Mouse (Mus musculus) hindbrain, embryonic 11.5 days (tissue): ENCODE measurements at regions not wholly inside any gene's neighbourhood (a gene's known extent, or its start where the extent isn't known, plus 50 kb on each side); places are given as distances from the start of the nearest gene placed in this dataset.

Experiments used
- ATAC-seq: fragments of 200-750 bp; cut with Nextera tagmentation; 2 replicates; pipeline ENCODE4 v1.8.0; 2017; ENCODE audit warnings: mild to moderate bottlenecking, moderate TSS enrichment, moderate library complexity; ENCODE audit not compliant: low FRiP score
- DNase-seq: peaks from one replicate; pipeline ENCODE4 v3.0.0-alpha.2; 2015; ENCODE audit warnings: low spot score
- H3K27ac ChIP-seq: fragments of 300-500 bp; sonication (generic); 2 replicates; pipeline ENCODE4 v1.5.1; 2014; ENCODE audit warnings: mild to moderate bottlenecking, low read depth, low read length
- H3K27me3 ChIP-seq: fragments of 300-500 bp; sonication (generic); 2 replicates; pipeline ENCODE4 v1.6.1; 2014; ENCODE audit warnings: mild to moderate bottlenecking, low read length, moderate library complexity, mixed read lengths; ENCODE audit not compliant: control insufficient read depth, insufficient read depth
- H3K36me3 ChIP-seq: fragments of 300-500 bp; sonication (generic); 2 replicates; pipeline ENCODE4 v1.6.1; 2014; ENCODE audit warnings: mild to moderate bottlenecking, low read length, moderate library complexity, mixed read lengths; ENCODE audit not compliant: control insufficient read depth, insufficient read depth
- H3K4me1 ChIP-seq: fragments of 300-500 bp; sonication (generic); replicated peaks from 2 replicates; pipeline ENCODE4 v1.6.1; 2014; ENCODE audit warnings: low read length, mixed read lengths; ENCODE audit not compliant: control insufficient read depth, insufficient read depth
- H3K4me2 ChIP-seq: fragments of 300-500 bp; sonication (generic); replicated peaks from 2 replicates; pipeline ENCODE4 v1.6.1; 2014; ENCODE audit warnings: mild to moderate bottlenecking, low read depth, low read length
- H3K4me3 ChIP-seq: fragments of 300-500 bp; sonication (generic); 2 replicates; pipeline ENCODE4 v1.5.1; 2014; ENCODE audit warnings: low read depth, low read length
- H3K9ac ChIP-seq: fragments of 300-500 bp; sonication (generic); 2 replicates; pipeline ENCODE4 v1.6.1; 2014; ENCODE audit warnings: low read depth, low read length
- H3K9me3 ChIP-seq: fragments of 300-500 bp; sonication (generic); 2 replicates; pipeline ENCODE4 v1.6.1; 2016; ENCODE audit warnings: low read length; ENCODE audit not compliant: control insufficient read depth
- WGBS: fragments of 180-500 bp; shearing (Covaris S2); extraction: QIAGEN DNeasy Blood & Tissue Kit; methylation state at CpG from one replicate; pipeline ENCODE4 v1.1.7; 2014; 5-methylcytosine and 5-hydroxymethylcytosine counted together

DNA sequence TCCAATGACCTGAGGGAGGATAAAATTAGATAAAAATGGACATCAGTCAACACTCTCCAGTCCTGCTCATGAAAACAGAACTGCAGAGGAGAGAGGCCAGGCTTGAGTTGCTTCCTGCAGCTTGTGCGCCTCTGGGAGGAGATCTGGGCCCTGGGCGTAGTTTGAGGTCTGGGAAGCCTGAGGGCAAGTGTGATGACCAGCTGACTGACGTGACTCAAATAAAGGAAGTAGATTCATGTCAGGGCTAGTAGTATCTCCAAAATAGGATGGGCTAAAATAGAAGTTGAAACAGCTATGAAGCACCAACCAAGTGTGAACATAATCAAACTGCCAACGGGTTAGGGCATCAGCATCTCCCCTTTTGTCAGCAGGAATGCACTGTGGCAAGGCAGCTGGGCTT, 239.3 kb upstream of the Btg1 start:
- DNase-seq (no peak), ATAC-seq (no peak)
- Histone ChIP-seq H3K4me3 (no peak overlapping the region), H3K9me3 (no peaks in the 10 kb centered on the region), H3K27ac (no peak overlapping the region), H3K27me3 (no peaks in the 10 kb centered on the region), H3K4me2 (no peak overlapping the region), H3K36me3 (no peaks in the 10 kb centered on the region), H3K9ac (no peak overlapping the region), H3K4me1 (no peaks in the 10 kb centered on the region)
- WGBS = 82% methylated on average over 4 of the region's 4 CpGs

DNA sequence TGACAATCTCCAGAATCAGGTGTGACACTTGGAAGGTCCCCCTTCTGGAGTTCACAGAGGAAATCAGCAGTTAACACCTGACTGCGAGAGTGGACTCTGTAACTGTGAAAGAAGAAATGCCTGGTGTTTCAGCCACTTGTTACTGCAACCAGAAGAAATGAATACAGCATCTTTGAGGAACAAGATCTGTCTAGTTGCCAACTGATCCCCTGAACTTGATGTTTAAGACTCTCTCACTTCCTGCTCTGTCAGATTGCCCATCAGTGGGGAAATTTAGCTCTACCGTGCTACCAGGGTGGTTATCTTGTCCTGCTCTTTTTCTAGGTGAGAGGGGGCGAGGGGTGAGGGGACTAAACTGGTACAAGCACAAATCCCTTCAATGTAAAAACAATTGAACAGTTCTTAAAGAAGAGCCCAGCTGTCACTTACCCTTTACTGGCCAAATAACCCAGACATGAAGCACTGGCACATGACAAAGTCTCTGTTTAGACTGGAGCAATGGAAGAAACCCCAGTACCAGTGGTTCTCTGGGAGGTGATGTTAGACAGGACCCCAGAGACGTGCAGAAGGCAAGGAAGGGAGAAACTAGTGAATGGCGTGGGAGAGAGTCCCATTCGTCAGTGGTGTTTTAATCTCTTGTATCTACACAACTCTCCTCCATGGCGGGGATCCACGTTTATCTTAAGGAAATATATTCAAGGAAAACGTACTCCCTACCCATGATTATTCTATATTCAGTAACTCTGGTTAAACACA, 237.6 kb upstream of the Btg1 start:
- no peak for ATAC-seq

DNA sequence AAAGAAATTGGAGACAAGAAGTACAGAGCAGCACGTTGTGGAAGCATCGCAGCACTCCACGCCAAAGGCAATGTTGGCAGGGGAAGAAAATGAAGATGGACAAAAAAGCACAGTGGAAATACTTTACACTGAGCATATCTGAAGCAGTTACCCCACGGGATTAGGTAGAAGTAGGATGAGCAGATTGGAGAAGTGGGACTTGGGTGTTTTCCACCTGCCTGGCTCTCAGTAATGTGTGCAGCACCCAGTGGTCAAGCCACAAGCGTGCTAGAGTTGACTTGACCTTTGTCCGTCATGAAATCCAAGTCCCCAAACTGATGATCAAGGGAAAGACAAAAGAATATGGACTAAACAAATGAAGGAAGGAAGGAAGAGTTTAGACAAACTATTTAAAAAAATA, 235.1 kb upstream of the Btg1 start:
- H3K9ac ChIP-seq = no peak overlapping the region
- H3K4me3 ChIP-seq = no peak overlapping the region
- DNase-seq = no peak
- no peak overlapping the region for H3K4me2 ChIP-seq
- H3K27ac ChIP-seq = no peak overlapping the region
- no peaks in the 10 kb centered on the region for H3K4me1 ChIP-seq
- WGBS = 93% methylated on average over 6 of the region's 6 CpGs
- no peak for ATAC-seq
- H3K9me3 ChIP-seq = no peaks in the 10 kb centered on the region
- H3K36me3 ChIP-seq = no peaks in the 10 kb centered on the region
- no peaks in the 10 kb centered on the region for H3K27me3 ChIP-seq

More for the DNA sequence above, 237.6 kb upstream of the Btg1 start:
- H3K4me3 ChIP-seq = no peak overlapping the region
- no peaks in the 10 kb centered on the region for H3K9me3 ChIP-seq
- no peak for DNase-seq
- WGBS = 88% methylated on average over 9 of the region's 9 CpGs
- H3K36me3 ChIP-seq = no peaks in the 10 kb centered on the region
- no peak overlapping the region for H3K4me2 ChIP-seq
- H3K9ac ChIP-seq = no peak overlapping the region
- no peaks in the 10 kb centered on the region for H3K4me1 ChIP-seq
- no peaks in the 10 kb centered on the region for H3K27me3 ChIP-seq
- H3K27ac ChIP-seq = no peak overlapping the region

DNA sequence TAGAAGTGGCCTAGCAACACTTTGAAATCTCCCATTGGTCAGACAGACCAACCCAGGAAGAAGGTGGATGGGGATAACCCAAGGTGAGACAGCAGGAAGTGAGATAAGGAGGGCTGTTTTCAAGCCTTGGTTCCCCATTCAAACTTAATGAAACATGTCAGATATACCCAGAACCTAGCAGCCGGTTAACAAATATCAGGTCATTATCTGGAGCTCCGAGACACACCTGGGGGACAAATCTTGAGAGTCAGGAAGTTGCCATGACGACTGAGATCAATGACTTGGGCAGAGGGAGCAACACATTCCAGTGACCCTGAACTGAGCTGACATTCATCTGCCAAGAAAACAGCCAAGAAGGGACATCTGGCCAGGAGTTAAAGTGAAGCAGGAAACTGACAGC, 225.1 kb upstream of the Btg1 start:
- no peak overlapping the region for H3K4me3 ChIP-seq
- WGBS = 52% methylated on average over 3 of the region's 3 CpGs
- DNase-seq (no peak), ATAC-seq (no peak)
- no peaks in the 10 kb centered on the region for H3K27me3 ChIP-seq
- no peak overlapping the region for H3K9ac ChIP-seq
- no peaks in the 10 kb centered on the region for H3K36me3 ChIP-seq
- H3K4me1 ChIP-seq = no peaks in the 10 kb centered on the region
- H3K4me2 ChIP-seq = no peak overlapping the region
- no peaks in the 10 kb centered on the region for H3K9me3 ChIP-seq
- H3K27ac ChIP-seq = no peak overlapping the region

DNA sequence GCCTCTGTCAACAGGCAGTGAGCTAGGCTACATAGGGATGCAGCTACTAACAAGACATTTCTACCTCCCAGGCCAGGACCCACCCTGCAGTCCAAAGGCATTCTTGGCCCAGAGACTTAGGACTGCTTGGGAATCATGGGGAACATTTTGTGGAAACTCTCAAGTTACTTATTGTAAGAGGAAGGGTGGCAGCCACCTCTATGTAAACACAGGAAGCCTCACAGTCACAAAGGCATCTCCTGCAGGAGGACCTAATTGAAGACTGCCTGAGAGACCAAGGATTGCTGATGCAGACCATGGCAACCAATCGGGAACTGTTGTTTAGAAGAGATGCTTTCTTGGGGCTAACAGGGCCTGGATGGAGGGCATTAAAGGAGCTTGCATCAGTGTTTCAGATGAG, 224.0 kb upstream of the Btg1 start:
- WGBS = 92% methylated on average over 1 of the region's 1 CpGs
- ATAC-seq = no peak
- H3K36me3 ChIP-seq = no peaks in the 10 kb centered on the region
- H3K9me3 ChIP-seq = no peaks in the 10 kb centered on the region
- H3K9ac ChIP-seq = no peak overlapping the region
- H3K4me3 ChIP-seq = no peak overlapping the region
- DNase-seq = no peak
- H3K27me3 ChIP-seq = no peaks in the 10 kb centered on the region
- H3K27ac ChIP-seq = no peak overlapping the region
- H3K4me2 ChIP-seq = no peak overlapping the region
- no peaks in the 10 kb centered on the region for H3K4me1 ChIP-seq

DNA sequence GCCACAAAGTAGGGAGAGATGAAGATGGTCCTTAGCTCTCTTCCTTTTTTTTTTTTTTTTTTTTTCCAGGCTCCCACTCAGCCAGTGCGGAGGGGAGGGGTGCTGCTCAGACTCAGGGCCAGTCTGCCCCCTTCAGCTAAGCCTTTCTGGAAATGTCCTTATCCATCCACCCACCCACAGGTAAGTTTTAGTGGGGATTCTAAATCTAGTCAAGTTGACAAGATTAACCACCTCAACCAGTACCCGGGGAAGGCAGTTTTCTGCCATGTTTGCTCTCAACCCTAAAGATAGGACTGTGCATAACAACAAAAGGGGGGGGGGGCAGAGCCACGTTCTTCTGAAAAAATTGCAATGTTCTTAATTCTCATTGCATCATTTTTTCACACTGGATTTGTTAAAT, 222.6 kb upstream of the Btg1 start:
- H3K27me3 ChIP-seq = no peaks in the 10 kb centered on the region
- H3K4me3 ChIP-seq = no peak overlapping the region
- no peak overlapping the region for H3K27ac ChIP-seq
- no peak for DNase-seq
- H3K4me2 ChIP-seq = no peak overlapping the region
- no peak for ATAC-seq
- no peaks in the 10 kb centered on the region for H3K9me3 ChIP-seq
- WGBS = 92% methylated on average over 3 of the region's 3 CpGs
- no peaks in the 10 kb centered on the region for H3K36me3 ChIP-seq
- H3K9ac ChIP-seq = no peak overlapping the region
- no peaks in the 10 kb centered on the region for H3K4me1 ChIP-seq

DNA sequence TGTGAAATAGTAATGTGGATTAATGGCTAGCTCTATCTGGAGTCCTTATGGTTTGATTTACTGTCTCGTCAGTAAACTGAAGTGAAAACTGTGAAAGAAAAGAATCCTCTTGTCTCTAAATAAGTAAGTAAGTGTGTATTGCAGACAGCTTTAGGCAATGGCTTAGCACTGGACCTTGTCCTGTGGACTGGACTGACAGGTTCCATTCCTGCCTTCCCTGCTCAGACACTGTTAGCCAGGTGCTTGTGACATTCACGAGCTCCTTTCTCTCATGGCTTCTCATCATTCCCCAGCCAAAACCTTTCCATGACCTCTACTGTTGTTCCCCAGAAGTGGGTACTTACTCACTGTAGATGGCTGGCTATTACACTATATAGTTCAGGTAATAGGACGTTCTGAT, 221.8 kb upstream of the Btg1 start:
- Histone ChIP-seq H3K9me3 (no peaks in the 10 kb centered on the region), H3K27ac (no peak overlapping the region), H3K4me2 (no peak overlapping the region), H3K4me1 (no peaks in the 10 kb centered on the region), H3K36me3 (no peaks in the 10 kb centered on the region), H3K27me3 (no peaks in the 10 kb centered on the region), H3K9ac (no peak overlapping the region), H3K4me3 (no peak overlapping the region)
- no peak for DNase-seq
- 85% methylated on average over 3 of the region's 3 CpGs for WGBS
- no peak for ATAC-seq

DNA sequence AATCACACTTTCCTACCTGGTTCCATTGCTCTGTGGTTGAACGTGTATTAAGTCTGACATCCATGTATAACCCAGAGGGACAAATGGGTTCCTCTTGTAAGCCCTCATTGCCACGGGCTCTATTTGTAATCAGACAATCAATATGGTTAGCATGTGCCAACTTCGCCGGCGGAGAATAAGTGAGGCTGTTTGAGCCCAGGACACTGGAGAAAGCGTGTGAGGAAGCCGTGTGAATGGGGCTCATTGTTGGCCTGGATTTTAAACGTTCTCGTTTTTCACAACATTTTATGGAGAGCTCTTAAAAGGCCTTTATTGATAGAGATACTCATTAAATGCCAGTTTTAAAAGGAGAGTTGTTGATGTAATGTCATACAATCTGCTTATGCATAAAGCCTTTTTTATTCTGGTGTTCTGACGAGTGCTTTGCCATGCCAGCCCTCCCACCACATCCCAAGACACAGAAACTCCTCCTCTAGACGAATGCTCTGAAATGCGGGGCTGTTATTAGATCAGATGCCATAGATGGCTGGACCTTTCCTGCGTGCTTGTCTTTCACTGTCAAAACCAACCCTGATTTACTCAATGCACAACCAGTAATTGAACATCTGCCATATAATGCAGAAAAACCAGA, 218.8 kb upstream of the Btg1 start:
- Histone ChIP-seq H3K4me2 (no peak overlapping the region), H3K36me3 (no peaks in the 10 kb centered on the region), H3K4me3 (no peak overlapping the region), H3K27ac (no peak overlapping the region), H3K4me1 (no peaks in the 10 kb centered on the region), H3K9me3 (no peaks in the 10 kb centered on the region), H3K27me3 (no peaks in the 10 kb centered on the region), H3K9ac (no peak overlapping the region)
- DNase-seq = no peak
- 77% methylated on average over 13 of the region's 13 CpGs for WGBS
- no peak for ATAC-seq
